Mouse (Mus musculus) frontal cortex, adult 2 months (tissue): ENCODE measurements at regions not wholly inside any gene's neighbourhood (a gene's known extent, or its start where the extent isn't known, plus 50 kb on each side); places are given as distances from the start of the nearest gene placed in this dataset.

Experiments used
- DNase-seq, 2 experiments: peaks; one replicate each; pipeline ENCODE4 v3.0.0; 2022; ENCODE audit warnings: low spot score in 1 of 2; ENCODE audit errors: extremely low spot score in 1 of 2

- DNase-seq = no peak
Observed at GRCm38 (mm10) chr13:60237091-60237490, 59.9 kb upstream of the Gas1 start.

DNA sequence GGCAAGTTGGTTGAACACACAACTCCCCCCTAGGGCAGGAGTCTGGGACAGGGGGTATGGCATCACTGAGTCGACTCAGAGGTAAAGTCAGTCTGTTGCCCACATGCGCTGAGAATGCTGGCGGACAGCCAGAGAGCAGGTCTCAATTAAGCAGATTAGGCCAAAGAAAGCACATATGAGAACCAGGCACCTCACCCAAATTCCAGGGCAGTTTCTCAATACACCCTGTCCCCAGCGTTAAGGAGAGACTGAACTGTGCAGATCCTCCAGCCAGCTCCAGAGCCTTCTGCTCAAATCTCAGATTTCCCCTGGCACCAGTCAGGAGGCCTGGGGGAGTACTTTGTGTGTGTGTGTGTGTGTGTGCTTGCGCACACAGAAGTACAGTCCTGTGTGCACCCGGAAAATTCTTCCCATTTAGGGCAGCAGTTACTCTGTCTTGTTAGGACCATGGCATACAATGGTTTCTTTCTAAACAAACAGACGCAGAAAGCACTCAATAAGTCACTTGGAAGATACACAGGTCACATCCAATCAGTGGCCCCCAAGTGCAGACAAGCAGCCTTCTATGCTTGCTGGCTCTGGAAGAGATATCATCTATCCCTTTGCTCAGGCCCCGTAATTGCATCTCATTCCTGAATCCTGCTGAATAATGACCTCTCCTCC, 65.4 kb upstream of the Gas1 start:
- no peak for DNase-seq

DNA sequence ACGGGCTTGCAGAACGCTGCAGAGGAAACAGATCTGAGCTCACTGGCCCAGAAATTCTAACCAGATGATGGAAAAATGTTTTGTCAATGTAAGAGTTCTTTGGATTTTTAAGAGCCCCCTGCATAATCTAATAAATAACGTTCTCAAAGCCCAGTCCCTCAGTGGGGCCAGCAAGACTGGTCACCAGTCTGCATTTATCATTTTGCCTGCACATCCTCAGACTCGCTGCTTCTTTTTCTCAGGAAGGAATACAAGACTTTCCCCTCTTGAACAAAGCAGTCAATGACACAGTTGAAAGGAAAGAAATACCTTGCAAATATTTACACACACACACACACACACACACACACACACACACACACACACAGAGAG, 65.9 kb upstream of the Gas1 start:
- no peak for DNase-seq

DNA sequence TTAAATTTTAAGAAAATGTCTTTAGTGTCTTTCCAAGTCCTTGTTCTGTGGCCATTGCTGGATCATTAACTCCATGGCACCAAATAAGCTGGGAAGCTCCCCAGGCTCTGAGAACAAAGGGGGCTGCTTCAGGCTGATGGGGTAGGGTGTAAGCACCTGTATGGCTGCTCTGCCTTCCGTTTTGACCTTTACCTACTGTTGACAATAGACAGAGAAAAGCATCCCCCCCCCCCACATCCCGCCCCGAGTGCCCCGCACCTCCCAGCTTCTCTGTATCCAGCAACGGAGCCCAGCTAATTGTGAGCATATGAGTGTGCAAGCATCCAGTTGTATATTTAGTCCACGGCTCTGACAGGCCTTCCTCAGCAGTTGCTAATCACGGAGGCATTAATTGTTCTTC, 78.0 kb upstream of the Gas1 start:
- no peak for DNase-seq

DNA sequence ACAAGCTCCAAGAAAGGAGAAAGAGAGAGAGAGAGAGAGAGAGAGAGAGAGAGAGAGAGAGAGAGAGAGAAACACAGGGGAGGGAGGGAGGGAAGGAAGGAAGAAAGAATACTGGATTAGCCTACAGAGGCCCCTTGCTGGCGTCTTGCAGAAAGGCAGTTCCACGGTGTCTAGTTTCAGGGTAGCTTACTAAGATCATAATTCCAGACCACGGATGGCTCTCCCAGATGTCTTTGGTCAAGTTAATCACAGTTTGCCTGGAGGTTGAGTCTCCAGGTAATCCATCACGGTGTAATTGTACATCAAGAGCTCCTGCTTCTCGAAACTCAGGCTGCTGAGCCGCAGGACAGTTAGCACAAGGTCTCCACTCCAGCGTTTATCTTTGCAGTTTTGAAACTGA, 78.5 kb upstream of the Gas1 start:
- no peak for DNase-seq

DNA sequence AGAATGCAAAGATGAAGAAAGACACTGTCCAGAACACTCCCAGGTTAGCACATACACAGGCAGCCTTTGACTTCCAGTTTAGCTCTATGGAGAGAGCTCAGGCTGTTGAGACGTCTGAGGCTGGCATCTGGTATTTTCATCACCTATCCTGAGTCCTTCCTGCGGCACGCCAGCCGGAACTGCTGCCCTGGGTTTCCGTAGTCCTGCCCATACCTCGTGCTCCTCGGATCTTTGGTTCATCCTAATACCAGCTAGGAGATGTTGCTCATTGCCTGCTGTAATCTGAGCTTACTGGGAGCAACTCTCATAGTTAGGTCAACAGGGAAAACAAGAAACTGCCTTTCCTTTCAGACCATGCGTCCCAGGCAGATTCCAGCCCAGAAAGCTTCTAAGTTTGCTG, 79.8 kb upstream of the Gas1 start:
- DNase-seq = no peak

DNA sequence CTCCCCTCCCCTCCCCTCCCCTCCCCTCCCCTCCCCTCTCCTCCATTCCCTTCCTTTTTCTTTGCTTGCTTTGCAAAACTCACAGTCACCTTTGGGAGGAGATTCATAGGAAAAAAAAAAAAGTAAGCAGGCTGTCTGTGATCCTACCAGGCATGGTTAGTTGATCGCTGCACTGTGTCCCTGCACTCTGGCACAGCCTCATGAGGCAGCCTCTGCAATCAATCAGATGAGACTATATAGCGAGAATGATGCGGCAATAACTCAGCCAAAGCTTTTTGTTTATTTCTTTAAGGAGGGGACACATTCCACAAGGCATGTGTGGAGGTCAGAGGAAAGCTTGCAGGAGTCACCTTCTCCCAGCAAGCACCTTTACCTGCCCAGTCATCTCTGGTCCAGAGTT, 80.7 kb upstream of the Gas1 start:
- no peak for DNase-seq

- no peak for DNase-seq
Observed at GRCm38 (mm10) chr13:60262449-60263028, 85.4 kb upstream of the Gas1 start.

DNA sequence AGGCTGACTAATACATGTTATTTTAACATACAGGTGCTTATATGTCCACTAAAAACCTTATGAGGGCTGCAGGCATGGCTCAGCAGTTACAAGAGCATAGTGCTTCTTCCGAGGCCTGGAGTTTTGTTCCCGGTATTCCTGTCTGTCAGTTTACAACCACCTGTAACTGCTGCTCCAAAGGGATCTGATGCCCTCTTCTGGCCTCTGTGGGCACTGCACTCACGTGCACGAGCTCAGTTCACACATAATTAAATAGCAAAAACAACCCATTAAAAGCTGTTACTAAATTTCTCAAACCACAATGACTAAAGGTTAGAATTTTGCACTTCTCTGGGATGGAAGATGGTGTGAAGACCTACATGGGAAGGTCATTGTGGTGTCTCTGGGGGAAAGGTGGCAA, 87.3 kb upstream of the Gas1 start:
- DNase-seq = no peak

DNA sequence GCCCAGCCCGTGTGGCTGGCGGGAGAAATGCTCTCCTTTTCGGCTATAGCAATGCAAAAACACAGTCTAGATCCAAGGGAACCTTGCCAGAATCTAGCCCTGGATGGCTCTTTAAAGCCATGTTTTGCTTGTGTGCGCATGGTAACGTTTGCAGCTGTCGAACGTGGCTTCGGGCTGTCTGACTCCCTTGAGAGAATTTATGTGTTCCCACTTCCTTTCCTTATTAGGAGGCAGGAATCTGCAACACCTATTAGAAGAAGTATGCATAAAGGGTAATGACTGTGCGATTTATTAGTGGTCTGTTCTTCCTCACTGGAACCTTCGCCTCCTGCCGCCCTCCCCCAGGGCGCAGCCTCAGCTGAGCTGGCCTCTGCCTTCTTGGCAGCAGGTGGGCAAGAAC, 90.4 kb upstream of the Gas1 start:
- peak in 1 of 2 experiments; percentile 27 for DNase-seq

GRCm38 (mm10) chr13:60268256-60268655, 91.1 kb upstream of the Gas1 start:
- no peak for DNase-seq

GRCm38 (mm10) chr13:60269406-60269841, 92.3 kb upstream of the Gas1 start:
- DNase-seq = peak in 1 of 2 experiments; percentile 20

GRCm38 (mm10) chr13:60270526-60270925, 93.4 kb upstream of the Gas1 start:
- DNase-seq = no peak

DNA sequence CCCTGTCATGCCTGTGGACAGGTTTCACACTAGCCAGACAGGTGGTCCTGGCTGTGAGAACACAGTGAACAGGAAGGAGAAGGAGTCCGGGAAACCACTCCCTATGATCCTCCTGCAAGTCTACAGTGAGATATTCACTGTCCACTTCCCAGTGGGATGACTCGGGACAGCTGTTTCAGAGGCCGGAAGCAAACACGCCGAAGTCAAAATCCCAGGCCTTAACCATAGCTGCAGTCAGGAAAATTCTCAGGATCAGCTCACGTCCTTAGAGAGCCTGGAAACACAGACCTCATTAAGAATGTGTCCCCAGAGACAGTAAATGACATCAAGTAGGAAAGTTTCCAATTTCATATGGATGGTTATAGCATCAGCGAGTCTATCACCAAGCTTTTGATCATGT, 96.2 kb upstream of the Gas1 start:
- DNase-seq = no peak

DNA sequence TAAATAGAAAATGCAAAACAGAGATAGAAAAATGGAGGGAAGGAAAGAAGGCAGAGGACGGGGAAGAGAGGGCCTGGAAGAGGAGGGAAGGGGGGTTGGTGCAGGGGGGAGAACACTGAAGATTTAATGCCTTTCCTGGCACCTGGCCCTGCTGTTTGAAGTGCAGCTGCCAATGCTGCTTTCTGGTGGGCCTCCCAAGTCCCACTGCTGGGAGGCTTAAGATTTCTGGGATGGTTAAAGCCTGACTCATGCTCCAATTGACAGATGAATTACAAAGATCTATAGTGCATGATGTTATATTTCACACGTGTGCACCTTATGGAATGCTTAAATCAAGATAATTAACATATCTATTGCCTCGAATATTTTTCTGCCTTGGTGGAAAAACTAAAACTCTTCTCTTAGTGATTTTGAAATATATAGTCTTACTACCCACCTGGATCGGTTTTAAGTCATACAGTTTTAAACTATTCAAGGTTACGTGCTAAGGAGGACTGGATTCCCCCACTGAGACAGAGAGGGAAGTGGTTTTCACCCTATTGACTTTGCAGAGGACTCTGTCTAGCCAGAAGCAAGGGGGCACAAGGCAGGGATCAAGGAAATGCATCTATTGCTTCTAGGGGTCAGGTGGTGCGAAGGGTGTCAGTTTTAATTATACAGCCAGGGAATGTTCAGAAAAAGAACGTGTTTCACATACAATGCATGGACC, 105.5 kb upstream of the Gas1 start:
- DNase-seq = no peak

- no peak for DNase-seq
Observed at GRCm38 (mm10) chr13:60286525-60287224, 109.5 kb upstream of the Gas1 start.

DNA sequence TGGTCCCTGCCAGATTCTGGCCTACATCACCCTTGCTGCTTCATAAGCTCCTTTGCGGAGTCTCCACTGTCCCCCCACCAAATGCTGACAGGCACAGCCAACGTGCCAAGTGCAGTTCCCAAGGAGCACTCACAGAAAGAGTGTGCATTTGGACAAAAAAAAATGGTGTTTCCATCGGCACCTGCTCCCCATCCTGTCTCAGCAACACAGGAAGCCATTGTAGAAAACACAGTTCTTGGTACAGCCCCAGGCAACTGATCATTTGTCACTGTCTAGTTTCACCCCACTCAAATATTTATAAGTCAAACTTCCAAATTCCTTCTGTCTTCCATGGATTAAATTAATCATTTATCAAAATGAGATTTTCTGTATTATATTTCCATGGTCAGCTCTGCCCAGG, 112.5 kb upstream of the Gas1 start:
- DNase-seq = no peak

DNA sequence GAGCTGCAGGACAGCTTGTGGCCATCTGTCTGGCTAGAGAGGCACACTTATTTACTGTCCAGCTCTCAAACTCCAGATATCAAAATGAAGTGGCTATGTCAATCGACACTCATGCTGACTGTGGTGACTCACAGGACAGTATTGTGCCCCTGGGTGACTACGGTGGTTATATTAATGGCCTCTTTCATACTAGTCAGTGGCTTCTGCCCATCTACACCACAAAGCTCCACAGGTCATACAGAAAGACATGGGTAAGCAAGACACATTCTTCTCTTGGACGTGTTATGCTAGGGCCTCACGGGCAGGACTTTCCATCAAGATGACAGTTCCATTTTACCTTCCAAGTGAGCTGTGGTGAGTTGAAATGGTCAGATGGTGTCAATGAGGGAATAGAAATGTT, 113.7 kb upstream of the Gas1 start:
- DNase-seq = no peak

DNA sequence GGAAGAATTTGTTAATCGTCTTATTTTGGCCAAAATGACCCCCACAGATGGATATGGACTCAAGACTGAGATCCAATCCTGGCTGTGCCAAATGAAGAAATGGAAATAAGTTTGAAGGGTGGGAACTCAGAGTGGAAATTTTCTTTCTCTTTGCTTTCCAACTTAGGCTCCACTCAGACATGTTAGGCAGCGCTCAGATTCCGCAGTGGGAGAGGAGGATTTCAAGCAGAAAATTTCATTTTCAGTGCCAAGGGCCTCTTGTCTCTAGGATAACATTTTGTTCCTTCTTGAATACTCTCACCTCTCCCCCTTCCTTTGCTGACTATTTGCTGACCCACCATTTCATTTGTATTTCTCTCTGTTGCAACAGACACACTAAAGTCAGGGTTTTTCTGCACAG, 114.2 kb upstream of the Gas1 start:
- no peak for DNase-seq

GRCm38 (mm10) chr13:60296201-60296895, 119.2 kb upstream of the Gas1 start:
- no peak for DNase-seq

- no peak for DNase-seq
Observed at GRCm38 (mm10) chr13:60296896-60297275, 119.7 kb upstream of the Gas1 start.
